18 mouse cellular contexts compared by ENCODE assay signal in the genomic region with DNA sequence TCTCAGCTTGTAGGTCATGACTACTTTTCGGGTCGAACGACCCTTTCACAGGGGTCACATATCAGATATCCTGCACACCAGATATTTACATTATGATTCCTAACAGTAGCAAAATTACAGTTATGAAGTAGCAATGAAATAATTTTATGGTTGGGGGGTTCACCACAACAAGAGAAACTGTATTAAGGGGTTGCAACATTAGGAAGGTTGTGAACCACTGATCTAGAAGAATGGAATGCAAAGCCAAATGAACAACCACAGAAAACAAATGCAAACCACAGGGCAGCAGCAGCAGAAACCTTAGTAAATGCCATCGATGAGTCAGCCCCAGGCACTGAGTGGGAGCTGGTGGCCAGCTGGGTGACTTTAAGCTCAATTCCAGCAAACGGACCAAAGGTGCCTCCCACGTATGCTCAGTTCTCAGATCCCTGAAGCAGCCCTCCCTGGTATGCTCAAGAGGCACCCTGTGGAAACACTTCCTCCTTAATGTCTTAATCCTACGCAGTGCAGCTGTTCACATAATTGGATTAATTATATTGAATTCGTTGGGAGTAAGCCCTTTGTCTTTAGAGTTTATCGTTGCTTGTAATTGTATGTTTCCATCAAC.
DNase-seq lines count a peak whose midpoint lies in the region; ATAC-seq and TF ChIP-seq lines count a peak whose summit lies in the region.
"Had no signal": no experiment of that assay in that cellular context is flagged by ENCODE, and none has a peak within 500 bp of the region (broad histone marks: within the 10 kb centered on the region; RNA-seq: fewer than 3 reads in every experiment).

No protein-coding gene starts in this region.

- no peak overlapping the region for H3K4me3 ChIP-seq in hindbrain, postnatal 0 days (ENCODE audit: low read length)
- no peak overlapping the region for H3K4me3 ChIP-seq in hindbrain, embryonic 16.5 days (ENCODE audit: low read length)
- H3K4me3 ChIP-seq in midbrain, embryonic 16.5 days (ENCODE audit: low read depth, low read length): no peak overlapping the region
- H3K4me3 ChIP-seq: erythroblast, embryonic 14.5 days; heart, embryonic 12.5 days; limb, embryonic 13.5 days had no signal

- H3K4me1 ChIP-seq in hindbrain, postnatal 0 days (ENCODE audit: insufficient read depth, low read length): no peaks in the 10 kb centered on the region
- H3K4me1 ChIP-seq in hindbrain, embryonic 16.5 days (ENCODE audit: control insufficient read depth, insufficient read depth, low read depth, low read length): no peaks in the 10 kb centered on the region
- H3K4me1 ChIP-seq in midbrain, embryonic 16.5 days (ENCODE audit: control insufficient read depth, insufficient read depth, low read length): no peaks in the 10 kb centered on the region
- H3K4me1 ChIP-seq: heart, embryonic 12.5 days; limb, embryonic 13.5 days had no signal

- no peak for ATAC-seq in hindbrain, postnatal 0 days
- no peak for ATAC-seq in hindbrain, embryonic 16.5 days
- no peak for ATAC-seq in midbrain, embryonic 16.5 days
- ATAC-seq: intestine, postnatal 0 days had no signal

- peak; percentile 3 for DNase-seq in hindbrain, postnatal 0 days (ENCODE audit: low spot score)
- DNase-seq in ovary, adult 18-20 months (ENCODE audit: low spot score): peak; percentile 10
- no peak for DNase-seq in ovary, postnatal 10 days (ENCODE audit: low spot score)
- peak; percentile 70 for DNase-seq in brain, adult 2 months (ENCODE audit: low read depth, low spot score)
- no peak for DNase-seq in urinary bladder, adult 18-20 months (ENCODE audit: low spot score in 2 of 2)
- DNase-seq: cerebellum, adult 18-20 months; layer of hippocampus, adult 9-11 months; midbrain, embryonic 14.5 days; right cerebral cortex, postnatal 25 days had no signal

- no peak overlapping the region for H3K9ac ChIP-seq in hindbrain, postnatal 0 days (replicated peaks; ENCODE audit: low read length)
- H3K9ac ChIP-seq in hindbrain, embryonic 16.5 days (ENCODE audit: low read depth, low read length): no peak overlapping the region
- H3K9ac ChIP-seq in midbrain, embryonic 16.5 days (ENCODE audit: low read depth, low read length): no peak overlapping the region
- H3K9ac ChIP-seq: heart, embryonic 12.5 days; hindbrain, embryonic 14.5 days; limb, embryonic 13.5 days; liver, embryonic 14.5 days had no signal

- H3K36me3 ChIP-seq in hindbrain, postnatal 0 days (ENCODE audit: insufficient read depth, low read length): no peaks in the 10 kb centered on the region
- no peaks in the 10 kb centered on the region for H3K36me3 ChIP-seq in hindbrain, embryonic 16.5 days (ENCODE audit: control insufficient read depth, insufficient read depth, low read length)
- no peaks in the 10 kb centered on the region for H3K36me3 ChIP-seq in midbrain, embryonic 16.5 days (ENCODE audit: control insufficient read depth, insufficient read depth, low read length)
- H3K36me3 ChIP-seq: heart, embryonic 12.5 days; limb, embryonic 13.5 days had no signal

- no peak overlapping the region for H3K4me2 ChIP-seq in hindbrain, postnatal 0 days (ENCODE audit: low read depth, low read length)
- H3K4me2 ChIP-seq in hindbrain, embryonic 16.5 days (ENCODE audit: low read length): no peak overlapping the region
- no peak overlapping the region for H3K4me2 ChIP-seq in midbrain, embryonic 16.5 days (ENCODE audit: low read length)
- H3K4me2 ChIP-seq: heart, embryonic 12.5 days; hindbrain, embryonic 14.5 days; limb, embryonic 13.5 days had no signal

- 73% methylated on average over 9 of the region's 9 CpGs for WGBS in hindbrain, postnatal 0 days
- WGBS in hindbrain, embryonic 16.5 days: 75% methylated on average over 9 of the region's 9 CpGs
- WGBS in midbrain, embryonic 16.5 days: 60% methylated on average over 9 of the region's 9 CpGs

- H3K27me3 ChIP-seq in hindbrain, postnatal 0 days (ENCODE audit: insufficient read depth, low read length): no peaks in the 10 kb centered on the region
- no peaks in the 10 kb centered on the region for H3K27me3 ChIP-seq in hindbrain, embryonic 16.5 days (replicated peaks; ENCODE audit: control insufficient read depth, insufficient read depth, low read length)
- no peaks in the 10 kb centered on the region for H3K27me3 ChIP-seq in midbrain, embryonic 16.5 days (ENCODE audit: control insufficient read depth, insufficient read depth, low read depth, low read length)
- H3K27me3 ChIP-seq: CH12.LX; heart, embryonic 12.5 days; limb, embryonic 13.5 days had no signal

- H3K27ac ChIP-seq in hindbrain, postnatal 0 days: no peak overlapping the region
- H3K27ac ChIP-seq in hindbrain, embryonic 16.5 days (ENCODE audit: low read depth, low read length): no peak overlapping the region
- H3K27ac ChIP-seq in midbrain, embryonic 16.5 days (ENCODE audit: low read length): no peak overlapping the region
- H3K27ac ChIP-seq: hindbrain, embryonic 14.5 days; limb, embryonic 13.5 days; liver, embryonic 14.5 days had no signal

- TF ChIP-seq CTCF in hindbrain, postnatal 0 days (IDR thresholded peaks at IDR 0.05; ENCODE audit: low read depth): no peak

- no peaks in the 10 kb centered on the region for H3K9me3 ChIP-seq in hindbrain, postnatal 0 days (ENCODE audit: low read length)
- H3K9me3 ChIP-seq in hindbrain, embryonic 16.5 days (ENCODE audit: control insufficient read depth, low read length): no peaks in the 10 kb centered on the region
- no peaks in the 10 kb centered on the region for H3K9me3 ChIP-seq in midbrain, embryonic 16.5 days (replicated peaks; ENCODE audit: control insufficient read depth, low read length, poor library complexity, severe bottlenecking)
- H3K9me3 ChIP-seq: heart, embryonic 12.5 days; limb, embryonic 13.5 days had no signal

Comparison
In these comparisons a context has a peak if more than half of its experiments do, and no peak if none do; other contexts are left out.
1. DNase-seq: peak in hindbrain, postnatal 0 days (single experiment), ovary, adult 18-20 months (single experiment) and brain, adult 2 months (single experiment); none in ovary, postnatal 10 days (single experiment) and urinary bladder, adult 18-20 months (0 of 2).